Mouse (Mus musculus) hindbrain, embryonic 12.5 days (tissue): ENCODE measurements around the gene Mdga1. TPM values are rescaled to one million over a fixed set of nuclear protein-coding genes. Genes with fewer than 3 reads are reported as not detected.

ENCODE experiments used
- ATAC-seq: fragments of 200-750 bp; cut with Nextera tagmentation; 2 replicates; pipeline ENCODE4 v1.8.0; 2017; ENCODE audit warnings: moderate TSS enrichment; ENCODE audit not compliant: low FRiP score
- H3K27ac ChIP-seq: fragments of 300-500 bp; sonication (generic); 2 replicates; pipeline ENCODE4 v1.5.1; 2016; ENCODE audit warnings: mild to moderate bottlenecking
- H3K27me3 ChIP-seq: fragments of 300-500 bp; sonication (generic); 2 replicates; pipeline ENCODE4 v1.6.1; 2016; ENCODE audit warnings: mild to moderate bottlenecking
- H3K36me3 ChIP-seq: fragments of 300-500 bp; sonication (generic); 2 replicates; pipeline ENCODE4 v1.6.1; 2016; ENCODE audit warnings: mild to moderate bottlenecking
- H3K4me1 ChIP-seq: fragments of 300-500 bp; sonication (generic); 2 replicates; pipeline ENCODE4 v1.6.1; 2016
- H3K4me2 ChIP-seq: fragments of 300-500 bp; sonication (generic); replicated peaks from 2 replicates; pipeline ENCODE4 v1.6.1; 2016; ENCODE audit warnings: mild to moderate bottlenecking
- H3K4me3 ChIP-seq: fragments of 300-500 bp; sonication (generic); 2 replicates; pipeline ENCODE4 v1.5.1; 2016; ENCODE audit warnings: mild to moderate bottlenecking
- H3K9ac ChIP-seq: fragments of 300-500 bp; sonication (generic); 2 replicates; pipeline ENCODE4 v1.6.1; 2016; ENCODE audit warnings: mild to moderate bottlenecking, moderate library complexity
- H3K9me3 ChIP-seq: fragments of 300-500 bp; sonication (generic); replicated peaks from 2 replicates; pipeline ENCODE4 v1.6.1; 2016; ENCODE audit warnings: mild to moderate bottlenecking
- WGBS: fragments of 180-500 bp; shearing (Covaris S2); methylation state at CpG from one replicate; pipeline ENCODE4 v1.1.7; 2016; 5-methylcytosine and 5-hydroxymethylcytosine counted together
- polyA plus RNA-seq: library from polyadenylated mRNA; unstranded; fragments of >200 nt; fragmentation: Nextera tagmentation; extraction: Ambion mirVana; gene quantifications from 2 replicates; pipeline ENCODE4 v1.2.1, GENCODE M21; 2016

Mdga1 gene
- polyA plus RNA-seq, 1 experiment from 2014 or later, result 11.8 TPM

GRCm38 (mm10) chr17:29939011-29939410, 30.9 kb downstream of the Mdga1 start:
- Histone ChIP-seq H3K27ac (no peak overlapping the region), H3K27me3 (no peaks in the 10 kb centered on the region), H3K9me3 (no peaks in the 10 kb centered on the region), H3K4me2 (no peak overlapping the region), H3K9ac (no peak overlapping the region), H3K4me3 (no peak overlapping the region), H3K4me1 (no peaks in the 10 kb centered on the region), H3K36me3 (no peaks in the 10 kb centered on the region)
- no peak for ATAC-seq
- WGBS, result 93% methylated on average over 5 of the region's 5 CpGs

DNA sequence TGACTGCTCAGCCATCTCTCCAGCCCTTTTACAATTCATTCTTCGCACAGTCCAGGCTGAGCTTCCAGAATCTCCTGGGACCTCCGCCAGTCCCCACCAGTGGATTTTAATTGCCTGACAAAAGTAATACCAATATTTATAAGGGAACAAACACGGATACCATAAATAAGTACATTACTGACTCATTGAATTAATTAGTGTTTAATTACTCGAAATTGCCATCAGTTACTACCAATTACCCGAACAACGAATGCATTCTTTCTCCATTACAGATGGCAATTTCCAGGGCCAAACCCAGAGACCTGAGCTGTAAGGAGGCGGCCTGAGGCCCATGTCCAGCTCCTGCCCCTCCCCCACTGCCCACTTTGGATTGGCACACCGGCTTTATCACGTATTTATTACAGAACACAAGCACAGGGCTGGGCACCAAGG, 32.5 kb downstream of the Mdga1 start:
- Histone ChIP-seq H3K36me3 (no peaks in the 10 kb centered on the region), H3K27ac (no peak overlapping the region)
- WGBS, result 72% methylated on average over 9 of the region's 9 CpGs

DNA sequence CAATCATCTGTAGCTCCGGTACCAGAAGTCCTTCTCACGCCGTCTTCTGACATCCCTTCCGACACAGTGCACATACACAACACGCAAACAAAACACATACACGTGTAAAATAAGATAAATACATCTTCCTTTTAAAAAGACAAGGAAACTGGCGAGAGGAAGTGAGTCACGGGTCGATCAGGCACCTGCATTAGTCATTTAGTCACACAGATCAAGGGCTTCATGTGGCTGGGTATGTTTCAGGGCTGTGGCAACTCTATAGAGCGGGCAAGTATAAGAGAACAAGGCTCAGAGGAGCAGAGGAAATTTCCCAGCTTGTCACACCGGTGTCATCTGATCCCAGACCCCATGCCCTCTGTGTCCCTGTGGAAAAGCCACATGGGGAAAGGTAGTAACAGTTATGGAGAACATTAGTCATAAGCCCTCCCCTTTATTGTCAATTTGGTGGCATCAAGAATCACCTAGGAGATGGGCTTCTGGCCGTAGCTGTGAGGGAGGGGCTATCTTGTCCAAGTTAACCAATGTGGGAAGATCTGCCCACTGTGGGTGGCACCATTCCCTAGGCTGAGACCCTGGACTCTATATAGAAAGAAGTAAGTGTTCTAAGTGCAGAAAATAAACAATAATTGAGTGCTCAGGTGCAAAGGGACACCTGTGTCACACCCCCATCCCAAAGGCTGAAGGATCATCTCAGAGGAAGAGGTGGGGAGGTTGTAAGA, 35.6 kb downstream of the Mdga1 start:
- ATAC-seq, result no peak
- H3K4me2 ChIP-seq, result no peak overlapping the region
- H3K4me3 ChIP-seq, result no peak overlapping the region
- no peaks in the 10 kb centered on the region; the same call in 1 of the 2 replicates for H3K27me3 ChIP-seq
- no peak overlapping the region for H3K27ac ChIP-seq
- H3K36me3 ChIP-seq, result no peaks in the 10 kb centered on the region
- H3K9ac ChIP-seq, result no peak overlapping the region
- peaks cover 3% of the 10 kb centered on the region for H3K4me1 ChIP-seq
- H3K9me3 ChIP-seq, result no peaks in the 10 kb centered on the region
- 88% methylated on average over 12 of the region's 12 CpGs for WGBS

More for the DNA sequence above, 32.5 kb downstream of the Mdga1 start:
- Histone ChIP-seq H3K4me2 (no peak overlapping the region), H3K27me3 (no peaks in the 10 kb centered on the region), H3K4me3 (no peak overlapping the region), H3K9ac (no peak overlapping the region), H3K4me1 (peaks cover 3% of the 10 kb centered on the region), H3K9me3 (no peaks in the 10 kb centered on the region)
- ATAC-seq, result no peak; the same call in 1 of the 2 replicates

- no peak overlapping the region for H3K9ac ChIP-seq
- no peak overlapping the region for H3K27ac ChIP-seq
- no peaks in the 10 kb centered on the region for H3K9me3 ChIP-seq
- no peak overlapping the region for H3K4me3 ChIP-seq
- H3K4me1 ChIP-seq, result peaks cover 3% of the 10 kb centered on the region
- H3K27me3 ChIP-seq, result no peaks in the 10 kb centered on the region; the same call in 1 of the 2 replicates
- ATAC-seq, result no peak
- WGBS, result 87% methylated on average over 6 of the region's 6 CpGs
- no peaks in the 10 kb centered on the region for H3K36me3 ChIP-seq
- no peak overlapping the region for H3K4me2 ChIP-seq
Measured at GRCm38 (mm10) chr17:29932753-29933152, 37.1 kb downstream of the Mdga1 start.

- Histone ChIP-seq H3K4me3 (no peak overlapping the region), H3K27ac (no peak overlapping the region), H3K36me3 (no peaks in the 10 kb centered on the region), H3K4me2 (no peak overlapping the region), H3K4me1 (peaks cover 3% of the 10 kb centered on the region), H3K9me3 (no peaks in the 10 kb centered on the region), H3K27me3 (no peaks in the 10 kb centered on the region; the same call in 1 of the 2 replicates), H3K9ac (no peak overlapping the region)
- 85% methylated on average over 31 of the region's 31 CpGs for WGBS
- no peak for ATAC-seq
Measured at GRCm38 (mm10) chr17:29931224-29931945, 38.5 kb downstream of the Mdga1 start.

GRCm38 (mm10) chr17:29928751-29929237, 41.1 kb downstream of the Mdga1 start:
- Histone ChIP-seq H3K9ac (no peak overlapping the region), H3K27me3 (no peaks in the 10 kb centered on the region; the same call in 1 of the 2 replicates), H3K4me1 (peaks cover 3% of the 10 kb centered on the region), H3K4me2 (no peak overlapping the region), H3K4me3 (no peak overlapping the region), H3K27ac (no peak overlapping the region), H3K9me3 (no peaks in the 10 kb centered on the region), H3K36me3 (no peaks in the 10 kb centered on the region)
- peak; percentile 29; the same call in 1 of the 2 replicates for ATAC-seq
- WGBS, result 43% methylated on average over 16 of the region's 16 CpGs

- no peak for ATAC-seq
- Histone ChIP-seq H3K27ac (no peak overlapping the region), H3K4me3 (no peak overlapping the region), H3K9ac (no peak overlapping the region), H3K4me1 (peaks cover 5% of the 10 kb centered on the region), H3K9me3 (no peaks in the 10 kb centered on the region), H3K4me2 (no peak overlapping the region), H3K27me3 (no peaks in the 10 kb centered on the region; the same call in 1 of the 2 replicates), H3K36me3 (no peaks in the 10 kb centered on the region)
- WGBS, result 66% methylated on average over 26 of the region's 26 CpGs
Measured at GRCm38 (mm10) chr17:29925608-29926606, 44.0 kb downstream of the Mdga1 start.

DNA sequence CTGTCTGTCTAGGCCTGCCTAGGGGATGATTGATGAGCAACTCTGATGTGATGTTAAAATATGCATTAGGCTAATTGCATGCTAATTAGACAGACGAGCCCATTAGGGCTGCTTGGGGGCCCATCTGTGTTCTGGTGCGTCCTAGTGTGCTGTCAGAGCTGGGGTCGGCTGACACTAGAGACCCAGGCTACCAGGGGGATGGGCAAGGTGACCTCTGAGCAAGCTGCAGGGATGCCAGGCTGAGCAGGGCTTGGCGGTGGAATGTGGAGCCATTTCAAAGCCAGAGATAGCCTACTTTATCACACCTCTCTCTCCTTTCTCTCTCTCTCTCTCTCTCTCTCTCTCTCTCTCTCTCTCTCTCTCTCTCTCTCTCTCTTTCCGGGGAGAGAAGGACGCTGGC, 49.8 kb downstream of the Mdga1 start:
- no peaks in the 10 kb centered on the region for H3K9me3 ChIP-seq
- no peaks in the 10 kb centered on the region for H3K27me3 ChIP-seq
- peak overlapping the region; percentile 67 for H3K27ac ChIP-seq
- ATAC-seq, result no peak
- no peak overlapping the region for H3K9ac ChIP-seq
- no peak overlapping the region for H3K4me2 ChIP-seq
- no peaks in the 10 kb centered on the region for H3K36me3 ChIP-seq
- H3K4me1 ChIP-seq, result peaks cover 32% of the 10 kb centered on the region
- H3K4me3 ChIP-seq, result no peak overlapping the region
- WGBS, result 27% methylated on average over 6 of the region's 6 CpGs

- Histone ChIP-seq H3K4me3 (no peak overlapping the region), H3K27ac (peak overlapping the region; percentile 67), H3K4me1 (peaks cover 32% of the 10 kb centered on the region), H3K36me3 (no peaks in the 10 kb centered on the region), H3K9ac (no peak overlapping the region), H3K4me2 (no peak overlapping the region), H3K27me3 (no peaks in the 10 kb centered on the region), H3K9me3 (no peaks in the 10 kb centered on the region)
- 76% methylated on average over 3 of the region's 3 CpGs for WGBS
- 0 out of 2 replicates have a peak, but pooled peaks have one; percentile 41 for ATAC-seq
Measured at GRCm38 (mm10) chr17:29919552-29919920, 50.4 kb downstream of the Mdga1 start.

GRCm38 (mm10) chr17:29918791-29919551, 50.9 kb downstream of the Mdga1 start:
- H3K27ac ChIP-seq, result peak overlapping the region; percentile 67
- no peak overlapping the region for H3K4me3 ChIP-seq
- WGBS, result 51% methylated on average over 13 of the region's 13 CpGs
- ATAC-seq, result peak; percentile 50
- H3K9me3 ChIP-seq, result no peaks in the 10 kb centered on the region
- no peak overlapping the region for H3K4me2 ChIP-seq
- peaks cover 32% of the 10 kb centered on the region for H3K4me1 ChIP-seq
- no peak overlapping the region for H3K9ac ChIP-seq
- H3K27me3 ChIP-seq, result no peaks in the 10 kb centered on the region
- H3K36me3 ChIP-seq, result no peaks in the 10 kb centered on the region

DNA sequence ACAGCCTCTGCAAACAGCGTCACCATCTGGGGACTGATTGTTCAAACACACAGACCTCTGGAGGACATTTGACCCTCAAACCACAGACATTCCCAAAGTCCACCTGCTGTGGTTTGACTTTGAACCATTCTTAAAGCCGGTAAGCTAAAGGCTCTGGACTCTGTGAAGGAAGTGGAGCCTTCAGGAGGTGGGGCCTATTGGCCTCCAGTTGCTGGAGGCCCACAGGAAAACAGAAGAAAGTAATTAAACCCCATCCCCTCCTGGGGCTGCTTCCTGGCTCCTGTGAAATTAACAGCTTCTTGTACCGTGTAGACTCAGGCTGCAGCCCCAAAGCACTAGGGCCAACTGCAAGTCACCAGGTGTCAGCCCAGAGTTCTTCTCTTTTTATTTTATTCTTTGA, 52.9 kb downstream of the Mdga1 start:
- Histone ChIP-seq H3K4me2 (no peak overlapping the region), H3K27ac (no peak overlapping the region; the same call in 1 of the 2 replicates), H3K9ac (no peak overlapping the region), H3K27me3 (no peaks in the 10 kb centered on the region), H3K4me3 (no peak overlapping the region), H3K9me3 (no peaks in the 10 kb centered on the region), H3K4me1 (peaks cover 32% of the 10 kb centered on the region), H3K36me3 (no peaks in the 10 kb centered on the region)
- WGBS, result 24% methylated on average over 3 of the region's 3 CpGs
- no peak for ATAC-seq
